Mouse (Mus musculus) testis, postnatal 10 days (tissue): Measurements from ENCODE around the gene H2-T3.
"Not testable (repeated sequence)": the region's sequence is repeated elsewhere in the genome, so short reads cannot be mapped to it uniquely, and the experiment has no call there.

Experiments
- DNase-seq: peaks from one replicate; pipeline ENCODE4 v3.0.0; 2021; ENCODE audit warnings: low spot score

H2-T3 gene

DNA sequence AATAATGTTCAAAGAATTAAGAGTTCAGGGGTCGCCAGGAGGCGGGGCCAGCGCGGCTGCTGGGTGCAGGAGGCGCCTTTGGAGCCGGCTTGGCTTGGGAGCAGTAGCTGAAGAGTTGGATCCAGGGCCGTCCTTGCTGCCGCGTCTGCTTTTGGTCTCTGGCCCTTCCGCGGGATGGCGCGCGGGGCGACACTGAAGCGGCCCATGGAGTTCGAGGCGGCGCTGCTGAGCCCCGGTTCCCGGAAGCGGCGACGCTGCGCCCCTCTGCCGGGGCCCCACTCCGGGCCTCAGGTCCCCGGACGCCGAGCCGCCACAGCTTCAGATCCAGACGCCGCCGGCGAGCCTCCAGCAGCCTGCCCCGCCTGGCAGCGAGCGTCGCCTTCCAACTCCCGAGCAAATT is 11.1 kb downstream of the H2-T3 start:
- DNase-seq, result not testable (repeated sequence)

DNA sequence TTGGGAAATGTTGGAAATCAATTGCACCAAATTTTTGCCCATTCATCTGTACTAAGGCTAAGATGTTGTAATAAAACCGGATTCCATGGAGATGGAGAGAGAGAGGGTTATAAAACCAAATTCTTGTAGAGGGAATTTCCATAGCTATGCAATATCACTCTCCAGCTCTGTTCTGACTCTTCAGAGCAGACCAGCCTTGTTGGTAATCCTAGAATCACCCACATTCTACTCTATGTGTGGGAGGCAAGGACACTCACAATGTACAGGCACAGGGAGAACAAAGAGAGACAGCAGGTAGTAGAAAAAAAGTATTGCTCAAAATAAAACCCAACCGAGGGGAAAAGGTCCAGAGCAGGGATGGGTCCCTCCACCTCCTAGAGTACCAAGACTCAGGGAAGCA is 14.0 kb downstream of the H2-T3 start:
- DNase-seq, result not testable (repeated sequence)

DNA sequence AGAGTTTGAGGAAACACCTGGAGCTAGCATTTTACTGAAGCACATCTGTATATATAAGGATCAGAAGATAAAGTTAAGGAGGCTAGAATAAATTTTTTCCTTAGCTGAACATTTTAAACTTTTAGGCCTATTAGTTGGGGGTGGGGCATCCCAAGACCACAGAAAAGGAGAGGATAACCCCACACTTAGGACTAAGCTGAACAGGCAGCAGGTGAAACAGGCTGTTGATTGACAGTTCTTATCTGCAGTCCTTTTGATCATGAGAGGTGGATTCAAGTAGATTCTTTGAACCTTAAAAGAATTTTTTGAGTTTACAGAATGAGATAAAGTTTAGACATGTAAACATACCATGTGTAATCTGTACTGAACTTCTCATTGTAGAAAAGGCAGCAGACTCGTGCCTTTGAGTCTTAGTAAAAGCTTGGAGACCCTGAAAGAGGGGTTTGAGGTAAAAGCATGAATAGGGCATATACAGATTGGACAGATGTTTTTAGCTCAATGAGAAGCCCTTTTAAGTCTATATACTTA is 19.7 kb downstream of the H2-T3 start:
- DNase-seq, result no peak

DNA sequence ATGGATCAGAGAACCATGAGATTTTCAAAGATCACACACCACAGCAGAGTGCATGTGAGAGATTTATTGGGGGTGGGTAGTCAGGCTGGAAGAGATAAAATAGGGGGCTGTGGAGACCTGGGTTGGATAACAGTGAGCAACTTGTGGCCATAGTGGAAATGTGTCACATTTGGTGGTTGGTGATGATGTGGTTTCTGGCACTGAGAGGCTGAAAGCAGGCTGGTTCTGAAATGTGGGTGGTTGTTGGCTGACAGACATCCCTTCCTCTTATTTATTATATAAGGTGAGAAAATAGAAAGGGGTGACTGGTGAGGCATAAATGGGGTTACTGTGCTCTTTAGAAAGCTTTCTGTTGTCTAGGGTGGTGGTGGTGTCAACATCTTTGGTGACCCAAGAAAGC is 20.3 kb downstream of the H2-T3 start:
- no peak for DNase-seq

DNA sequence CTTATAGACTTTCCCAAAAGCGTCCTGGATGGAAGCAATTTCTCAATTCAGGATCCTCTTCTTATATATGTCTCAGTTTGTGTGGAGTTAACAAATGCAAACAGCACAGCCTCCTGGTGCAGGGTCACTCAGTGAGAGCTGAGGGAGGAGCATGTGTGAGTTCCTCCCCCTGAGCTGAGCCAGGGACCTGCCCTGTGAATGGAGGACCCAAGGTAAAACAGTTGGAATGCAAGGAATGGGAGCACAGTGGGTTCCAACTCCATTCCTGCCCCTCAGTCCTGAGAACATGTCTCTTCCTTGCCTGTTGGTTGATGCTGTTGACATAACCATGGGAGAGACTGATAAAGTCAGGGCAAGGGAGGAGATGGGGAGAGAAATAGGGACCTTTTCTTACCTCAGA is 21.0 kb downstream of the H2-T3 start:
- not testable (repeated sequence) for DNase-seq

DNA sequence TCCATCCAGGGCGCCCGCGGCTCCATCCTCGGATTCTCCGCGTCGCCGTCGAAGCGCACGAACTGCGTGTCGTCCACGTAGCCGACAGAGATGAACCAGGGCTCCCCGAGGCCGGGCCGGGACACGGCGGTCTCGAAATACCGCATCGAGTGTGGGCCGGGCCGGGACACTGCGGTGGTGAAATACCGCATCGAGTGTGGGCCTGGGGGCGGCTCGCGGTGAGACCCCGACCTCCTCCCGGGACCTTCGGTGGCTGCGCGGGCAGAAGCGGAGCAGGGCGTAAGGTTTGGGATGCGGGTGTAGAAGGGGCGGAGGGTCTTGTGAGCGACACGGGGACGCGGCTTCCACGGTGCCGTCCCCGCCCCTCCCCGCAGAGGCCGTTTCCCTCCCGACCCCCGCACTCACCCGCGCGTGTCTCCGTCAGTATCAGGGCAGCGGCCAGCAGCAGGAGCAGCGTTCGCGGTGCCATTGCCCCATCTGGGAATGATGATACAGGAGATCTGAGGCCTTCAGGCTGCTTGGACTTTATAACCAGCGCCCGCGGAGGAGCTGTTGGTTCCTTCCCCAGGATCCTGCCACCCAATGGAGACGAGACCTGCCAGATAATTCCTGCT is 21.9 kb downstream of the H2-T3 start, which contains the start of gene Gm8909:
TSS of gene Gm8909 (minus strand) at position 499 of the 614 bp plus-strand sequence.
- DNase-seq, result no peak

DNA sequence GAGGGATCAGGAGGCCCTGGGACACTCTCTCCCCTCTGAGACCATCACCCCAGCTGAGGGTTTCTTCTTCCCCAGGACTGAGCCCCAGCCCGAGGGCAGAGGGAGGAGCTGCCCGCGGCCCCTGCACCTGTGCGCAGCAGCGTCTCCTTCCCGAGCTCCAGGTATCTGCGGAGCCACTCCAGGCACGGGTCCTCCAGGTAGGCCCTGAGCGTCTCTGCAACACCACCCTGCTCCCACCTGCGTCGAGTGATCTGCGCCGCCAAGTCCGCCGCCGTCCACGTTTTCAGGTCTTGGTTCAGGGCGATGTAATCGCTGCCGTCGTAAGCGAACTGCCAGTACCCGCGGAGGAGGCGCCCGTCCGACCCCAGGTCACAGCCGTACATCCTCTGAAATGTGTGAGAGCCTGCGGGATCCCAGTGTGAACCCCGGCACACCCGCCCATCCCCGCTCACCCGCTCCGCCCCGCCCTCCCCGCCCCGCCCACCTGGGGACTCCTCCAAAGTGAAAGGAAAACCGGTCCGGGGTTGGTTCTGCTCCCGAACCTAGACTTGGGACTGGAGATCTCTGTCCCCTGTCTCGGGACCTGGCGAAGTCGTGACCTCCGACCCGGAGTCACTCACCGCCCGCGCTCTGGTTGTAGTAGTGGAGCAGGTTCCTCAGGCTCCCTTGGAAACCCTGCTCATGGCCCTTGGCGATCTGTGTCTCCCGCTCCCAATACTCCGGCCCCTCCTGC is 22.6 kb downstream of the H2-T3 start:
- DNase-seq, result no peak

DNA sequence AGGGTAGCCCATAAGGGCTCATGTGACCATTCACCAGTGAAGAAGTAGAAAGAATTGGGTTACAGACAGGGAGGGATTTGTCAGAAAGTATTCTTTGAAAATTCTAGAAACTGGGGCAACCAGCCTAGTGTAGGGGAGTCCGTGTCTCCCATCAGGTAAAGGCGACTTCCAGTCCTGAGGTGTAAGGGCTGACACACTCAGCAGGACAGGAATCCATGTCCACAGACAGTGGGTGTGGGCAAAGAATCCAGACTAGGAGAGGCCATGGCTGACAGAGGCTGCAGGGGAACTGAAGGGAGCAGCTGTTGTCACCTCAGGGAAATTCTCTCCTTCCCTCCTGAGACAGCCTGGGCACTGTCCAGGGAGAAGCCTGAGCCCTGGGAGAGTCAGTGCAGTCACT is 23.2 kb downstream of the H2-T3 start:
- DNase-seq, result not testable (repeated sequence)

DNA sequence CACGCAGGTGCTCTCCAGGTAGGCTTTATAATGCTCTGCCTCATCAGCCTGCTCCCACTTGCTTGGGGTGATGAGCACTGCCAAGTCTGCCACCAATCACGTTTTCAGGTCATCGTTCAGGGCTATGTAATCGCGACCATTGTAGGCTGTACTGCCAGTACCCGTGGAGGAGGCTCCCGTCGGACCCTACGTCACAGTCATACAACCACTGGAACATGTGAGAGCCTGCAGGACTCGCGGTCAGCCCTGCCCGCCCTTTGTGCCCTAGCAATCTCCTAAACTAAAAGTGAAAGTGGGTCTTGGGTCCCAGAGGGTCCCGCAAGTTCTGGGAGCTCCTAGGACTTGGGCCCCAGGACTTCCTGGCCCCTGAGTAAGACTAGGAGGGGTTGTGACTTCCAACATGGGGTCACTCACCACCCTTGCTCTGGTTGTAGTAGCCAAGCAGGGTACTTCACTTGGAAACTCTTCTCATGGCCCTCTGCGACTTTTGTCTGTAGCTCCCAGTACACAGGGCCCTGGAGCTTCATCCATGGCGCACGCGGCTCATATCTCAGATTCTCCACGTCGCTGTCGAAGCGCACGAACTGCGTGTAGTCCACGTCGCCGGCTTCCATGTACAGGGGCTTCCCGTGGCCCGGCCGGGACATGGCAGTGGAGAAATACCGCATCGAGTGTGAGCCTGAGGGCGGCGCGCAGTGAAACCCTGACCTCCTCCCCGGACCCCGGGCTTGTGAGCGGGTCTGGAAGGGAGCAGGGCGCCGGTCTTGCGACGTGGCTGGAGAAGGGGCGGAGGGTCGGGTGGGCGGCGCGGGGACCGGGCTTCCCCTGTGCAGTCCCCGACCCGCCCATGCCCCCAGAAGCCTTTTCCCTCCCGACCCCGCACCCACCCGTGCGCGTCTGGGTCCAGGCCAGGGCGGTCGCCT is 28.7 kb downstream of the H2-T3 start:
- DNase-seq, result no peak

DNA sequence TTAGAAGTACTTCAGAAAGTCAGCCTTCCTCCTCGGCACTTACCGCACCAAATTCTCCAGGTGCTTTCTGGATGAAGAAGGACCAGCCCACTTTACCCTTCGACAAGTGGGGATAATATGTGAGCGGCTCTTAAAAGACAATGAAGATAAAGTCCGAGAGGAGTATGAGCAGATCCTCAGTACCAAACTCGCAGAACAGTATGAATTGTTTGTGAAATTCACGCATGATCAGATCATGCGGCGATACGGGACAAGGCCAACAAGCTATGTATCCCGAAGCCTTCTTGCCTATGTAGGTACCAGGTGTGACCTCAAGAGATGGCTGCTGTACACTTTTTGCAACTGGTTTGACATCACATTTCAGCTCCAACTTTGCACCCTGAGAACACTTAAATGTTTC is 31.8 kb downstream of the H2-T3 start:
- DNase-seq, result not testable (repeated sequence)

DNA sequence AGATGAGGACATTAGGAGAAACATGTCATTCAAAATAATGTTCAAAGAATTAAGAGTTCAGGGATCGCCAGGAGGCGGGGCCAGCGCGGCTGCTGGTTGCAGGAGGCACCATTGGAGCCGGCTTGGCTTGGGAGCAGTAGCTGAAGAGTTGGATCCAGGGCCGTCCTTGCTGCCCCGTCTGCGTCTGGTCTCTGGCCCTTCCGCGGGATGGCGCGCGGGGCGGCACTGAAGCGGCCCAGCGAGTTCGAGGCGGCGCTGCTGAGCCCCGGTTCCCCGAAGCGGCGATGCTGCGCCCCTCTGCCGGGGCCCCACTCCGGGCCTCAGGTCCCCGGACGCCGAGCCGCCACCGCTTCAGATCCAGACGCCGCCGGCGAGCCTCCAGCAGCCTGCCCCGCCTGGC is 32.3 kb downstream of the H2-T3 start:
- not testable (repeated sequence) for DNase-seq

DNA sequence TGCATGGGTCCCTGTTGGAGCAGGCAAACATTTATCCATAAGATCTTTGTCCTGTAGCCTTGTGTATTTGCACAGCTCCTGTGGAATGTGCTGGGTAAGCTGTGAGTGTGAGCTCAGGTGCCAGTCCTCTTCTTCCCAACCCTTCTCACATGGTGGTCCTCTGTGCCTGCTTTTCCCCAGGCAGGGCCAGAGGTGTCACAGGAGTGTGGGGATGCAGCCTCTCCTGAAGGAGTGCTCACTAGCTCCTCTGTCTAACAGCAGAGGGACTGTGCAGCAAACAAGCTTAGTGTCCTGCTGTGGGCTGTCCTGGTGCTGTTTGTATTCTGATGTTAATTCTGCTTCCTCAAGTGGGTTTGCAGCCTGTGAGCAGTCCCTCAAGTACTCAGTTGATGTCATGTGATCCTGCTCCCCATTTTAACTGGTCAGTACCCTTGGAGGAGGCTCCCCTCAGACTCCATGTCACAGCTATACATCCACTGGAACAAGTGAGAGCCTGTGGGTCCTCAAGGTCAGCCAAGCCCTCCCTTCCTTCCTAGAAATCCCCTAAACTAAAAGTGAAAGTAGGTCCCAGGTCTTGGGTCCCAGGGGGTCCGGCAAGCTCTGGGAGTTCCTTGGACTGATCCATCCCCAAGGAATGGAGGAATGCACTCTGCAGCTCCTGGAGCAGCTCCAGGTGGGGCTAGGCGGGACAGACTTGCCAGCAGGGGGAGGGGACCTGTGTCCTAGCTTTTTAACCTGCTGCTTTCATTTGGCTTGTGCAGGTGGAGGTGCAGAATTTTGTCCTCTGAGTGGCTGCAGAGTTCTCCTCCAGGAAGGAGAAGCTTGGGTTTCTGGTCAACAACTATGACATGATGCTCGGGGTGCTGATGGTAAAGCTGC is 35.6 kb downstream of the H2-T3 start:
- no peak for DNase-seq

DNA sequence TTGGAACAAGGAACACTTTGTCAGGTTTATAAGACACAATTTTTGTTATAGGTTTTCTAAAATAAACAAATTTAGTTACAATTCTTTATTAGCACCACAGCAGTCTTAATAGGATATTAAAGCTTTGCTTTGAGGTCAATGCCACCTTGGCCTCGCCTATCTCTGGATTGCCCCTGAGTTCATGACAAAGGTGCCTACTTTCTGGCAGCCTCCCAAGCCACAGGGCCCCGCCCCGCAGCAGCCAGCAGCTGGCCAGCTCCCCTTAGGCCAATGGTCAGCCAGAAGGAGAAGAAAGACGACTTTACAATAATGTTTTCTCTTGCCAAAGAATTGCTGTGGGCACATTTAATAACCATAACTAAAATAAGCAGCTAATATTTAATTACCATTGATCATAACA is 38.9 kb downstream of the H2-T3 start:
- DNase-seq, result not testable (repeated sequence)

DNA sequence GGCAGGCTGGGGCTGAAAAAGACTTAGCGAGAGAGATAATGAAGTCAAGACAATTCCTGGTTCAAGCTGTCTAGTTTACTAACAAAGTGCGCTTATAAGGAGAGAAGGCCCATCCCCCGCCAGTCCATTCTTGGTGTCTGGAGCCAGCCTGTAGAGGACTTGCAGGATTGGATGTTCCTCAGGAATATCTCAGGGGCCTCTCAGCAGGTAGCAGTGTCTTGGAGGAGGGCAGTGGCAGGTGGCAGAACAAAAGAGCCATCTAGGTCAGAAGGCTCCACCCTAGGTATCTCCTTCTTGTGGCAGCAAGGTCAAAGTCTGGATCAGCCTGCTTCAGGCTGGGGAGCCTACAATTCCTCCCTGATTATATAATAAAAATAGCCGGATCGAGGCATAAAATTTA is 41.6 kb downstream of the H2-T3 start:
- not testable (repeated sequence) for DNase-seq

DNA sequence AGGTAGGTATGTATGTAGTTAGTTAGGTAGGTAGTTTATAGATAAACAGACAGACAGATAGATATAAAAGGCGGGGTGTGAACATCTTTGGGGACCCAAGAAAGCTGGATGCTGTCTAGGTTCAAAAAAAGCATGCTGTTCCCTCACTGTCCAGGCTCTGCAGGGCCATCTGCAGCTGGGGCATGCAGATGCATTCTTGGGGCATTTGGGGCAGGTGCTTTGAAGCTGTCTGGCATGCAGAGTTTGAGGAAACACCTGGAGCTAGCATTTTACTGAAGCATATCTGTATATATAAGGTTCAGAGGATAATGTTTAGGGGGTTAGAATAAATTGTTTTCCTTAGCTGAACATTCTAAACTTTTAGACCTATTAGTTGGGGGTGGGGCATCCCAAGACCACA is 43.1 kb downstream of the H2-T3 start:
- not testable (repeated sequence) for DNase-seq

DNA sequence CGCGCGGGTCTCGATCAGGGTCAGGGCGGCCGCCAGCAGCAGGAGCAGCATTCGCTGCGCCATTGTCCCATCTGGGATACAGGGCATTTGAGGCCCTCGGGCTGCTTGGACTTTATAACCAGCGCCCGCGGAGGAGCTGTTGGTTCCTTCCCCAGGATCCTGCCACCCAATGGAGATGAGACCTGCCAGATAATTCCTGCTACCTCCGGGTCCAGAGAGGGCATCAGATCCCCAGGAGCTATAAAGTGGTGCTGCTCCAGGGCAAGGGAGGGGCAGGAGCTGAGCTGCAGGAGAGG is 44.3 kb downstream of the H2-T3 start:
- DNase-seq, result not testable (repeated sequence)

DNA sequence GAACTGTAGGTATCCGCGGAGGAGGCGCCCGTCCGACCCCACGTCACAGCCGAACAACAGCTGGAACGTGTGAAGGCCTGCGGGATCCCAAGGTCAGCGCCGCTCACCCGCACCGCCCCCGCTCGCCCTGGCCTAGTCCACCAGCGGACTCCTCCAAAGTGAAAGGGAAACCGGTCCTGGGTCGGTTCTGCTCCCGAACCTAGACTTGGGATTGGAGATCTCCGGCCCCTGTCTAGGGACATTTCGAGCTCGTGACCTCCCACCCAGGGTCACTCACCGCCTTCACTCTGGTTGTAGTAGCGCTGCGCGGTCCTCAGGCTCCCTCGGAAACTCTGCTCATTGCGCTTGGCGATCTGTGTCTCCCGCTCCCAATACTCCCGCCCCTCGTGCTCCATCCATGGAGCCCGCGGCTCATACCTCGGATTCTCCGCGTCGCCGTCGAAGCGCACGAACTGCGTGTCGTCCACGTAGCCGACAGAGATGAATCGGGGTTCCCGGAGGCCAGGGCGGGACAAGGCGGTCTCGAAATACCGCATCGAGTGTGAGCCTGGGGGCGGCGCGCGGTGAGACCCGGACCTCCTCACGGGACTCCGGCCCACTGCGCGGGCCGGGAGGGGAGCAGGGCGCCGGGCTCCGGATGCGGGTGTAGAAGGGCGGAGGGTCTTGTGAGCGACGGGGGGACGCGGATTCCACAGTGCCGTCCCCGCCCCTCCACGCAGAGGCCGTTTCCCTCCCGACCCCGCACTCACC is 44.8 kb downstream of the H2-T3 start:
- DNase-seq, result peak; percentile 55

DNA sequence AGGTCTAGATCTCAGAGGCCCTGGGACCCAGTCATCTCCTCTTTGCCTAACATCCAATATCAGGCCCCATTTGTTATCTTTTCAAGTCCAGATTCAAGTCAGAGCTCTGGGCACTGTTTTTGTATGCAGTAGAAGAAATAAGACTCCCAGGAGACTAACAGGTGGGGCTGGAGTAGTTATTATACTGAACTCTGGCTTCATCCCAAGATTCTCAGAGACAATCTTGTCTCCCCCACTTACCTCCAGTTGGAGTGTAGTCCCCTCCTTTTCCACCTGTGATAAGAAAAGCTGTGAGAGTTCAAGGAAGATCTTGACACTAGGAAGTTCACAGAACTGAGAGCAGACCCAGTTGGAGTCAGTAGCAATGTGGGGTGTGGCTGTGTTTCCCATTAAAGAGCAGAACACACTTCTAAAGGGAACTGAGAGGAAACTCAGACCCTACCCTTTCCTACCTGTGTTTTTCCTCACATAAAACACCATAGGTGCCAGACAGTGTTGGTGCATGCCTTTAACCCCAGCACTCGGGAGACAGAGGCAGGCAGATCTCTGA is 53.7 kb downstream of the H2-T3 start:
- not testable (repeated sequence) for DNase-seq
